Mouse (Mus musculus) C2C12 (cell line): ENCODE measurements around the gene 1500009C09Rik. TPM values are rescaled to one million over a fixed set of nuclear protein-coding genes. Genes with fewer than 3 reads are reported as not detected.

ENCODE experiments used
- H3K27me3 ChIP-seq: one replicate; pipeline ENCODE4 v1.6.1; 2011; ENCODE audit not compliant: control insufficient read depth, insufficient read depth, insufficient read length
- H3K36me3 ChIP-seq: one replicate; pipeline ENCODE4 v1.6.1; 2011; ENCODE audit not compliant: control insufficient read depth, insufficient read depth
- H3K4me3 ChIP-seq: one replicate; pipeline ENCODE4 v1.5.1; 2011; ENCODE audit warnings: mild to moderate bottlenecking, control low read depth; ENCODE audit not compliant: poor library complexity, insufficient read depth, severe bottlenecking
- H3K79me2 ChIP-seq: one replicate; pipeline ENCODE4 v1.6.1; 2011; ENCODE audit not compliant: control insufficient read depth, insufficient read depth
- H3K79me3 ChIP-seq: one replicate; pipeline ENCODE4 v1.6.1; 2011; ENCODE audit warnings: low read depth, control low read depth
- H3ac ChIP-seq: one replicate; pipeline ENCODE3; 2011; ENCODE audit warnings: low read depth; ENCODE audit not compliant: control insufficient read depth, insufficient read length
- CEBPB ChIP-seq: IDR thresholded peaks from one replicate; pipeline ENCODE4 v1.6.1; 2011; ENCODE audit warnings: low read depth, mild to moderate bottlenecking, control low read depth, moderate library complexity
- CTCF ChIP-seq: IDR thresholded peaks from one replicate; pipeline ENCODE4 v1.5.1; 2011; ENCODE audit not compliant: control insufficient read depth, insufficient read depth, insufficient read length
- FOSL1 ChIP-seq: IDR thresholded peaks from one replicate; pipeline ENCODE4 v1.8.0; 2011; ENCODE audit warnings: mild to moderate bottlenecking, low read length; ENCODE audit not compliant: poor library complexity, insufficient read depth, severe bottlenecking
- MAX ChIP-seq: IDR thresholded peaks from one replicate; pipeline ENCODE4 v1.6.1; 2011; ENCODE audit warnings: mild to moderate bottlenecking, control low read depth
- MYOD1 ChIP-seq: IDR thresholded peaks from one replicate; pipeline ENCODE4 v1.6.1; 2011; ENCODE audit warnings: low read depth; ENCODE audit not compliant: control insufficient read depth, insufficient read length
- MYOG ChIP-seq: IDR thresholded peaks from one replicate; pipeline ENCODE4 v1.6.1; 2011; ENCODE audit not compliant: control insufficient read depth, insufficient read length; ENCODE audit errors: extremely low read depth
- USF1 ChIP-seq: IDR thresholded peaks from one replicate; pipeline ENCODE4 v1.6.1; 2011; ENCODE audit warnings: low read depth, mild to moderate bottlenecking, control low read depth, moderate library complexity
- polyA plus RNA-seq: library from polyadenylated mRNA; unstranded; fragments of >200 nt; fragmentation: generic; extraction: Trizol; gene quantifications from one replicate; pipeline ENCODE4 v1.2.1, GENCODE M21; 2012; ENCODE audit warnings: missing spikeins

Gene 1500009C09Rik
- polyA plus RNA-seq, 1 experiment, result not detected

- Histone ChIP-seq H3K79me3 (no peaks in the 10 kb centered on the region), H3K36me3 (no peaks in the 10 kb centered on the region), H3K79me2 (no peaks in the 10 kb centered on the region)
Measured at GRCm38 (mm10) chr15:82221104-82221860, 30.9 kb upstream of the 1500009C09Rik start.

GRCm38 (mm10) chr15:82223251-82223650 lies 28.9 kb upstream of the 1500009C09Rik start:
- no peak overlapping the region for H3ac ChIP-seq
- no peaks in the 10 kb centered on the region for H3K36me3 ChIP-seq
- peaks cover 5% of the 10 kb centered on the region for H3K27me3 ChIP-seq
- no peaks in the 10 kb centered on the region for H3K79me2 ChIP-seq
- no peak overlapping the region for H3K4me3 ChIP-seq
- H3K79me3 ChIP-seq, result no peaks in the 10 kb centered on the region
- TF ChIP-seq MYOD1 (no peak), MAX (no peak), FOSL1 (no peak), CTCF (no peak), USF1 (no peak), CEBPB (no peak), MYOG (no peak)

More at GRCm38 (mm10) chr15:82221104-82221860, 30.9 kb upstream of the 1500009C09Rik start:
- Histone ChIP-seq H3K4me3 (no peak overlapping the region), H3K27me3 (peaks cover 5% of the 10 kb centered on the region), H3ac (no peak overlapping the region)
- TF ChIP-seq MYOG (no peak), MYOD1 (peak; percentile 46), CTCF (peak; percentile 8)

- peak within 1 kb of the TSS; percentile 0 for H3K4me3 ChIP-seq
- no peaks in the 10 kb centered on the region for H3K79me2 ChIP-seq
- H3K27me3 ChIP-seq, result peaks cover 5% of the 10 kb centered on the region
- no peaks in the 10 kb centered on the region for H3K36me3 ChIP-seq
- H3ac ChIP-seq, result peak within 1 kb of the TSS; percentile 31
- TF ChIP-seq MYOD1 (no peak), MYOG (no peak), CTCF (no peak), CEBPB (no peak), FOSL1 (no peak), USF1 (no peak), MAX (no peak)
- no peaks in the 10 kb centered on the region for H3K79me3 ChIP-seq
Measured at GRCm38 (mm10) chr15:82223657-82224601, 28.3 kb upstream of the 1500009C09Rik start, which contains the start of gene Tnfrsf13c. Gene Tnfrsf13c, minus strand, starts transcription at chr15:82224369.

GRCm38 (mm10) chr15:82224602-82225215 lies 27.5 kb upstream of the 1500009C09Rik start:
- no peak for TF ChIP-seq MYOG
- no peak for TF ChIP-seq CEBPB
- TF ChIP-seq USF1, result no peak
- no peak for TF ChIP-seq FOSL1
- TF ChIP-seq CTCF, result no peak
- TF ChIP-seq MAX, result no peak
- TF ChIP-seq MYOD1, result no peak
- H3K79me2 ChIP-seq, result no peaks in the 10 kb centered on the region
- peaks cover 5% of the 10 kb centered on the region for H3K27me3 ChIP-seq
- H3K4me3 ChIP-seq, result no peak overlapping the region
- H3K79me3 ChIP-seq, result no peaks in the 10 kb centered on the region
- H3ac ChIP-seq, result no peak overlapping the region
- H3K36me3 ChIP-seq, result no peaks in the 10 kb centered on the region

- TF ChIP-seq CEBPB (no peak), MYOG (no peak), FOSL1 (no peak), CTCF (no peak), MYOD1 (no peak), USF1 (no peak), MAX (no peak)
- Histone ChIP-seq H3K4me3 (no peak overlapping the region), H3K79me2 (no peaks in the 10 kb centered on the region), H3K36me3 (no peaks in the 10 kb centered on the region), H3ac (no peak overlapping the region), H3K79me3 (no peaks in the 10 kb centered on the region), H3K27me3 (peaks cover 5% of the 10 kb centered on the region)
Measured at GRCm38 (mm10) chr15:82225769-82226168, 26.4 kb upstream of the 1500009C09Rik start.

- no peak overlapping the region for H3ac ChIP-seq
- TF ChIP-seq MYOD1 (no peak), FOSL1 (no peak), MAX (no peak), CTCF (no peak), MYOG (no peak), USF1 (no peak), CEBPB (no peak)
Measured at GRCm38 (mm10) chr15:82229542-82230045, 22.6 kb upstream of the 1500009C09Rik start.

More at GRCm38 (mm10) chr15:82229542-82230045, 22.6 kb upstream of the 1500009C09Rik start:
- H3K4me3 ChIP-seq, result no peak overlapping the region
- H3K79me3 ChIP-seq, result no peaks in the 10 kb centered on the region
- no peaks in the 10 kb centered on the region for H3K27me3 ChIP-seq
- no peaks in the 10 kb centered on the region for H3K36me3 ChIP-seq
- H3K79me2 ChIP-seq, result no peaks in the 10 kb centered on the region
